Mouse (Mus musculus) heart, postnatal 0 days (tissue): ENCODE data around the gene Vps13c. TPM values are rescaled to one million over a fixed set of nuclear protein-coding genes. Genes with fewer than 3 reads are reported as not detected.

Source experiments
- ATAC-seq: fragments of 200-750 bp; cut with Nextera tagmentation; 2 replicates; pipeline ENCODE4 v1.8.0; 2017; ENCODE audit warnings: low read depth, moderate number of reproducible peaks, moderate library complexity; ENCODE audit not compliant: insufficient read depth
- DNase-seq: peaks from one replicate; pipeline ENCODE4 v3.0.0-alpha.2; 2016; ENCODE audit warnings: low spot score
- H3K27ac ChIP-seq: fragments of 300-500 bp; sonication (generic); 2 replicates; pipeline ENCODE4 v1.5.1; 2014; ENCODE audit warnings: low read depth, mild to moderate bottlenecking
- H3K27me3 ChIP-seq: fragments of 300-500 bp; sonication (generic); 2 replicates; pipeline ENCODE4 v1.6.1; 2014; ENCODE audit warnings: low read length, mixed read lengths; ENCODE audit not compliant: control insufficient read depth, insufficient read depth
- H3K36me3 ChIP-seq: fragments of 300-500 bp; sonication (generic); replicated peaks from 2 replicates; pipeline ENCODE4 v1.6.1; 2014; ENCODE audit warnings: low read length, mixed read lengths; ENCODE audit not compliant: control insufficient read depth, insufficient read depth
- H3K4me1 ChIP-seq: fragments of 300-500 bp; sonication (generic); 2 replicates; pipeline ENCODE4 v1.6.1; 2014; ENCODE audit warnings: antibody characterized with exemption; ENCODE audit not compliant: control insufficient read depth, insufficient read depth
- H3K4me2 ChIP-seq: fragments of 300-500 bp; sonication (generic); 2 replicates; pipeline ENCODE4 v1.6.1; 2014; ENCODE audit warnings: low read depth, mild to moderate bottlenecking, low read length, moderate library complexity
- H3K4me3 ChIP-seq: fragments of 300-500 bp; sonication (generic); 2 replicates; pipeline ENCODE4 v1.5.1; 2014; ENCODE audit warnings: low read depth, low read length
- H3K9ac ChIP-seq: fragments of 300-500 bp; sonication (generic); replicated peaks from 2 replicates; pipeline ENCODE4 v1.6.1; 2014; ENCODE audit warnings: low read depth, low read length, mixed read lengths
- H3K9me3 ChIP-seq: fragments of 300-500 bp; sonication (generic); replicated peaks from 2 replicates; pipeline ENCODE4 v1.6.1; 2016; ENCODE audit warnings: low read length; ENCODE audit not compliant: control insufficient read depth
- CTCF ChIP-seq: IDR thresholded peaks from 2 replicates; pipeline ENCODE4 v1.5.1; 2016; ENCODE audit warnings: antibody characterized with exemption, control low read depth, low read depth
- EP300 ChIP-seq: IDR thresholded peaks from 2 replicates; pipeline ENCODE4 v1.6.1; 2016; ENCODE audit warnings: antibody characterized with exemption, low read depth
- WGBS: fragments of 180-500 bp; shearing (Covaris S2); extraction: QIAGEN DNeasy Blood & Tissue Kit; methylation state at CpG from one replicate; pipeline ENCODE4 v1.1.7; 2014; 5-methylcytosine and 5-hydroxymethylcytosine counted together
- polyA plus RNA-seq: library from polyadenylated mRNA; unstranded; fragments of >200 nt; fragmentation: Nextera tagmentation; extraction: Ambion mirVana; gene quantifications from 2 replicates; pipeline ENCODE4 v1.2.1, GENCODE M21; 2015
- total RNA-seq: library from RNA; depleted of rRNA; stranded (reverse); fragments of >200 nt; gene quantifications from 2 replicates; pipeline ENCODE4 v1.2.3, GENCODE M21; 2014; ENCODE audit warnings: low replicate concordance

The Vps13c gene
- total and polyA plus RNA-seq, 2 experiments from 2014 or later = 3.9 to 26.0 TPM

- H3K4me2 ChIP-seq = no peak overlapping the region
- H3K36me3 ChIP-seq = peaks cover 66% of the 10 kb centered on the region
- H3K27me3 ChIP-seq = no peaks in the 10 kb centered on the region
- H3K4me1 ChIP-seq = no peaks in the 10 kb centered on the region
- DNase-seq (no peak), ATAC-seq (no peak)
- no peaks in the 10 kb centered on the region for H3K9me3 ChIP-seq
- no peak overlapping the region for H3K27ac ChIP-seq
- TF ChIP-seq EP300 = no peak
- WGBS = 97% methylated on average over 5 of the region's 5 CpGs
- no peak overlapping the region for H3K4me3 ChIP-seq
- no peak overlapping the region for H3K9ac ChIP-seq
Measured at GRCm38 (mm10) chr9:67961953-67962352, 121.8 kb downstream of the Vps13c start.

GRCm38 (mm10) chr9:67965889-67966288 lies 125.7 kb downstream of the Vps13c start:
- no peak overlapping the region for H3K27ac ChIP-seq
- WGBS = 80% methylated on average over 14 of the region's 14 CpGs

GRCm38 (mm10) chr9:67967011-67967410 lies 126.8 kb downstream of the Vps13c start:
- no peaks in the 10 kb centered on the region for H3K27me3 ChIP-seq
- ATAC-seq (no peak), DNase-seq (no peak)
- H3K36me3 ChIP-seq = peaks cover 67% of the 10 kb centered on the region
- H3K4me2 ChIP-seq = no peak overlapping the region
- no peaks in the 10 kb centered on the region for H3K4me1 ChIP-seq
- TF ChIP-seq EP300 (no peak), CTCF (no peak)
- H3K27ac ChIP-seq = no peak overlapping the region
- no peaks in the 10 kb centered on the region for H3K9me3 ChIP-seq
- no peak overlapping the region for H3K4me3 ChIP-seq
- WGBS = 74% methylated on average over 3 of the region's 3 CpGs
- no peak overlapping the region for H3K9ac ChIP-seq

More at GRCm38 (mm10) chr9:67965889-67966288, 125.7 kb downstream of the Vps13c start:
- Histone ChIP-seq H3K4me2 (no peak overlapping the region), H3K4me3 (no peak overlapping the region), H3K4me1 (no peaks in the 10 kb centered on the region), H3K27me3 (no peaks in the 10 kb centered on the region), H3K36me3 (peaks cover 63% of the 10 kb centered on the region), H3K9me3 (no peaks in the 10 kb centered on the region), H3K9ac (no peak overlapping the region)
- TF ChIP-seq CTCF = no peak
- TF ChIP-seq EP300 = no peak
- ATAC-seq = no peak
- no peak for DNase-seq

GRCm38 (mm10) chr9:67973451-67973850 lies 133.3 kb downstream of the Vps13c start:
- H3K9ac ChIP-seq = no peak overlapping the region
- DNase-seq = peak; percentile 50
- no peak overlapping the region for H3K4me3 ChIP-seq
- no peaks in the 10 kb centered on the region for H3K9me3 ChIP-seq
- H3K27me3 ChIP-seq = no peaks in the 10 kb centered on the region
- H3K4me1 ChIP-seq = no peaks in the 10 kb centered on the region
- H3K36me3 ChIP-seq = peaks cover 52% of the 10 kb centered on the region
- no peak overlapping the region for H3K4me2 ChIP-seq
- no peak for ATAC-seq
- H3K27ac ChIP-seq = no peak overlapping the region
- TF ChIP-seq EP300 (no peak), CTCF (peak; percentile 62)
- 43% methylated on average over 6 of the region's 6 CpGs for WGBS

DNA sequence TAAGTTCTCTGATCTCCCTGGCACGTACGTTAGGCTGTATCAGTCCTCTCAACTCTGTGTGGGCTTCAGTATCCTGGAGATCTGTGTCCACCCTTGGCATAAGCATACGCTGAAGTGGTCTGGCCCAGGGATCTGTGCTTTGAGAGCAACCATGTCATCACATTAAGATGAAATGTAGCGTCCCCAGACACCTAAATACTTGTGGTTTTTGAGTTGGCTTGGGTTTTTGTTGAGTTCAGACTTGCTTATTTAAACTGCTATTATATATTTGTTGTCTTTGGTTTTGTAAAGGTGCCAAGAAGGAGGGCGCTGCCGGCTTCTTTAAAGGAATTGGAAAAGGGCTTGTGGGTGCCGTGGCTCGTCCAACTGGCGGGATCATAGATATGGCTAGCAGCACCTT lies 135.3 kb downstream of the Vps13c start:
- Histone ChIP-seq H3K4me3 (no peak overlapping the region), H3K4me2 (no peak overlapping the region), H3K4me1 (no peaks in the 10 kb centered on the region), H3K9ac (no peak overlapping the region), H3K9me3 (no peaks in the 10 kb centered on the region), H3K27ac (no peak overlapping the region), H3K27me3 (no peaks in the 10 kb centered on the region), H3K36me3 (peaks cover 40% of the 10 kb centered on the region)
- DNase-seq (no peak), ATAC-seq (no peak)
- 89% methylated on average over 9 of the region's 9 CpGs for WGBS
- no peak for TF ChIP-seq CTCF
- no peak for TF ChIP-seq EP300

- WGBS = 93% methylated on average over 7 of the region's 7 CpGs
- no peak for DNase-seq
- Histone ChIP-seq H3K27me3 (no peaks in the 10 kb centered on the region), H3K9me3 (no peaks in the 10 kb centered on the region), H3K4me2 (no peak overlapping the region), H3K4me3 (no peak overlapping the region), H3K4me1 (no peaks in the 10 kb centered on the region), H3K27ac (no peak overlapping the region), H3K9ac (no peak overlapping the region), H3K36me3 (no peaks in the 10 kb centered on the region)
- no peak for ATAC-seq
- TF ChIP-seq CTCF = no peak
- TF ChIP-seq EP300 = no peak
Measured at GRCm38 (mm10) chr9:68006566-68006965, 166.4 kb downstream of the Vps13c start.
